Mouse (Mus musculus) layer of hippocampus, adult 18-20 months (tissue): ENCODE measurements around the gene Arhgap10. TPM values are rescaled to one million over a fixed set of nuclear protein-coding genes. Genes with fewer than 3 reads are reported as not detected.
A peak's percentile ranks its signal among the peaks of the same experiment; 100 is the strongest.

ENCODE experiments used
- DNase-seq, 2 experiments: peaks; one replicate each; pipeline ENCODE4 v3.0.0; 2022; ENCODE audit warnings: low spot score in 2 of 2
- total RNA-seq, 2 experiments: library from RNA; stranded (reverse); gene quantifications; 2 replicates each; pipeline ENCODE4 v1.2.3; 2021

The Arhgap10 gene
- total RNA-seq, 2 experiments from 2014 or later, result 11.0 to 11.3 TPM

DNA sequence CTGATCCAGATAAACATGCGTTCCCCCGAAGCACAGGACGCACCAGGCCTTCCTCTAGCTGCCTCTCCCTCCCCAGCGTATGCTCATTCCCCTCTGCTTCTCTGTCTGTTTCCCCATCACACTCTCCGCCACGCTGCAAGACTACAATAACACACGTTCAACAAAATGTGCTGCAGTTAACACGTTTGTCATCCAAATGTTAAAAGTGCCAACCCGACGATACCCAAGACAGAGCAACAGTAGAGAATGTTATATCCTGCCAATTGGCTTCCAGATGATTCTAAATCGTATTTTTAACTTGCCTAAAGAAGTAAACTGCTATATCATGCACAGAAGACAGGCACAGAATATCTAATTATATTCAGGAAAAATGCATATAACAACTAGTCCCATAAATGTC, 223.2 kb downstream of the Arhgap10 start:
- peak in 1 of 2 experiments; percentile 34 for DNase-seq

GRCm38 (mm10) chr8:77292649-77293048, 225.1 kb downstream of the Arhgap10 start:
- peak in 1 of 2 experiments; percentile 51 for DNase-seq

DNA sequence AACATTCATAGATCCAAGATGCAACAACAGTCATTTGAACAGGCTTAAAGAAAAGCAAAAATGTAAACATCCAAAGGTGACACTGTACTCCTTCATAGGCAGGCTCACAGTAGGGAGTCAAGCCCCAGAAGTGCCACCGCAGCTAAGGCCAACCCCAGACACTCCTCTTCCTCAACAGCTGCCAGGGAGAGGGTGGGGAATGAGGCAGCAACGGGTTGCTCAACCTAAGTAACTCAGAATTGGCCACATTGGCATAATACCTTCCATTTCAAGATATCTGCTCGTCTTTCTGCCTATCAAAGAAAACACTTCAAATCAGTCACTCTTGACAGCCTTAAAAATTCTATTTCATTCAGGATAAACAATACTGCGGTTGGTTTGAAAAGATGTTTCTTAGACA, 225.6 kb downstream of the Arhgap10 start:
- no peak for DNase-seq

DNA sequence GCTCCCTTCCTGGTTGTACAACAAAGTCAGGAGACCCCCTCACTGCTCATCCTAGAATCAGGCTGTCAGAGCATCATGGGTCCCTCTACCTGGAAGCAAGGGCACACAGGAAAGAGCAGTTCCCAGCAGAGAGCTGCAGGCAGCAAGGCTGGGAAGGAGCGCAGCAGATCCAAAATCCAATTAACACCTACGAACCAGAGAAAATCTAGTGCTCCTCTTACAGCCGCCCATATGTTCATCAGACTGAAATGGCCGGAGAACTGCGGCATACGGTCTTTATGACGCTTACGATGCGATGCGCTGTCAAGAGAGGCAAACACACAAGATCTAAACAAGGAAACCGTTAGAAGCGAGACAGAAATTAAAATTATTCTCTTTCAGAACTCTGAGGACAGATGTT, 229.3 kb downstream of the Arhgap10 start:
- no peak for DNase-seq

DNA sequence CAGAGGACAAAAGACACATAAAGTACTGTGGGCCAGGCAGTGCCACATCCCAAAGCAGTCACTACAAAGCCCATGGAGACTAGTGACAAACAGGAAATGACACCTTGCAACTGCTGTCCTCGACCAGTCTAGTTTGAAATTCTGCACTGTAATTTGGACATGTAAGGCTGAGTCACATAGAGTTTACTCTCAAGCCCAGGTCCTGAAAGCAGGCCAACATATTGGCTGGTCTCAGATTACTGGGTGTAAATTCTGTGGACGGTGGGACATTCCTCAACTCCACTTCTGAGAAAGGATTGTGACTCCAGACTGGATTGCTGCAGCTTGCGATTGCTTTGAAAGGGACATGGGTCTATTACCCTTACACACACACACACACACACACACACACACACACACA, 229.7 kb downstream of the Arhgap10 start:
- DNase-seq, result no peak

DNA sequence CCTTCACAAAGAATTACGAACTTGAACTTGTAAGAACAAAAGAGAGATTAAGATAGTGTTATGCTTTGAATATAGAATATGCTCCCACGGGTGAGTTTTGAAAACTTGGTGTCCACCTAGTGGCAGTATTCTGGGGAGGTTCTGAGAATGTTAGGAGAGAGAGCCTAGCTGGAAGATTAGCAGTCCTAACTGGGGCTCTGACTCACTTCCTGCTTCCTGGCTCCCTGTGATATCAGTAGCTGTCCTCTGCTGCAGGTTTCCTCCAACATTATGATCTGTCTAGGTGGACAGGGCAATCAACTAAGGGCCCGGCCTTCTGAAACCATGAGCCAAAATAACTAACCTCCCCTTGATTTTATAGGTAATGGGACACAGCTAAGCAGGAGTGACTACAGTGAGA, 233.3 kb downstream of the Arhgap10 start:
- no peak for DNase-seq

DNA sequence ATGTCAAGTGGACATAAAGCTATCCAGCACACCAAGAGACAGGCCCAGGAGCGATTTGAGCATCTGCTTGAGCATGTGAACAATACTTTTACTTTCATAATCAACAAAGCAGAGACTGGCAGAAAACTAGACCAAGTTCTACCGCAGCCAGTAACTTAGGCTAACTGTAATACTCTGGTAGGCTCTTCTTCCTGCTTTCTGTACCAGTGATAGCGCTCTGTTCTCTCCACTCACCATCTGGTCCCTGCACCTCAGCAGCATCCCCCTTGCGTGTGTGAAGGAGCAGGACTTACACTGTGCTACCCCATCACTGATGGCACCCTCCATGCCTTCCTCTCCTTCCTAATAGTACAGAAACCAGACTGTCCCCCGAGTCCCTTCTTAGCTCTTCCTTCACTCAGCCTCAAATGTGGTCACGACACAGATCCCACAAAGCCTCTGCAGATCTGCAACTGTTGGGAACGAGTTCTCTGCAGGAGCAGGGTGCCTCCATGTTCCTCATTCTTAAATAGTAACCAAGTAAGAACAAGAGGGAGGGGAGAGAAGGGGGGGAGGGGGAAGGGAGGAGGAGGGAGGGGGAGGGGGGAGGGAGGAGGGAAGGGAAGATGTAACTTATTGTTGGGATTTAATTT, 235.0 kb downstream of the Arhgap10 start:
- no peak for DNase-seq

GRCm38 (mm10) chr8:77279977-77280376, 237.8 kb downstream of the Arhgap10 start:
- DNase-seq, result no peak

- DNase-seq, result no peak
These were observed 239.5 kb downstream of the Arhgap10 start for GRCm38 (mm10) chr8:77278246-77278645.

DNA sequence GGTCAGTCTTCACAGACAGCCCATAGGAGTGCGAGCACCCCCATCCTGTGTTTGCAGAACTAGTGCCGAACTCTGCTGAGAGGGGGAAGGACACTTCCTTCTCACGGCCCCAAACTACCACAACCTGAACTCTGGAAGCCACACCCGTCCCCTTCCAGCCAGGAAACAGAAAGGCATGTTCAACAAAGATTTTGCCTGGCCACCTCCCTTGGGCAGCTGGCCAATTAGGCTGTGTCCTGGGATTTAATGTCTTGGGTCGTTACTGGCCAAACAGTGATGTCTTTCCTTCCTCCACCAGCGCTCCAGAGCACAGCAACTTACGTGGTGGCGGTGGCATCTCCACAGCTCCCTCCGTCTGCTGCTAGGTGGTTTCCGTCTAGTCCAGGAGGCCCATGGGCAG, 240.9 kb downstream of the Arhgap10 start:
- DNase-seq, result no peak

GRCm38 (mm10) chr8:77275571-77275970, 242.2 kb downstream of the Arhgap10 start:
- no peak for DNase-seq

DNA sequence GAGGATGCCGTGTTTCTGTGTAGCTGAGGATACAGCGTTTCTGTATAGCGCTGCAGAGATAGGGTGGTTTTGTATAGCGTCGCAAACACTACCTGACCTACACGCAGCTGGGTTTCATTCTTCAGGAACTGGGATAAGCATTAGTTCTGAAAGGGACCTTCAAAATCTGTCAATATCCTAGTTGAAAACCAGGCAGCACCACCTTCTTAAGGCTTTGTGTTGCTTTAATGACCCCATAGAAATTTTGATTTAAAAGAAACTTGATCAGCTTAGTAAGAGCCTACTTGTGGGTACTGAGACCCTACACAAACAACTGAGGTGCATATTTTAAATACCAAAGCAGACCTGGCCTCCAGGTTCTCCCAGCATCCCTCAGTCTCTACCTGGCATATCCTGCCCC, 245.6 kb downstream of the Arhgap10 start:
- no peak for DNase-seq

GRCm38 (mm10) chr8:77267941-77268405, 249.8 kb downstream of the Arhgap10 start:
- no peak for DNase-seq

GRCm38 (mm10) chr8:77262216-77263009, 255.3 kb downstream of the Arhgap10 start:
- no peak for DNase-seq

DNA sequence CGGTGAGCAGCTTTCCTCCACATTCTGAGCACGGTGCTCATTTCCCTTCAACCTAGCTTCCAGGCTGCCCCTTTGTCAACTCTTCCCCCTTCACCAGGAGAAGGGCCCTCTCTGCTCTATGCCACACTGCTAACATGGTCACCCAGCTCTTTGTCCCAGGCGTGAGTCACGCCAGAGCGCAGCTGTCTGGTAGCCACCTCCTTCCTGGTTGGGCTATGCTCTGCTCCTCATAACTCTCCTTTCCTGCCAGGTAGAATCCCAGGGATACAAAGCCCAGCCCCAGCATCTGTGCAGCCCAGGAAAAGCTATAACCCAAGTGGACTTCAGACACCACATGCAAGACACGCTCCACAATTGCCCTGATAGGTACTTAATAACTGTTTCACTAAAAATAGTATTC, 256.5 kb downstream of the Arhgap10 start:
- DNase-seq, result no peak

GRCm38 (mm10) chr8:77257085-77257451, 260.7 kb downstream of the Arhgap10 start:
- DNase-seq, result peak in 1 of 2 experiments; percentile 52

- DNase-seq, result peak; percentile 78 to 87
These were observed 261.2 kb downstream of the Arhgap10 start for GRCm38 (mm10) chr8:77256450-77257084.

- DNase-seq, result no peak
These were observed 263.3 kb downstream of the Arhgap10 start for GRCm38 (mm10) chr8:77254466-77254865.

- DNase-seq, result no peak
These were observed 266.6 kb downstream of the Arhgap10 start for GRCm38 (mm10) chr8:77251134-77251533.

GRCm38 (mm10) chr8:77250094-77250493, 267.7 kb downstream of the Arhgap10 start:
- no peak for DNase-seq

- no peak for DNase-seq
These were observed 276.4 kb downstream of the Arhgap10 start for GRCm38 (mm10) chr8:77241381-77241780.

DNA sequence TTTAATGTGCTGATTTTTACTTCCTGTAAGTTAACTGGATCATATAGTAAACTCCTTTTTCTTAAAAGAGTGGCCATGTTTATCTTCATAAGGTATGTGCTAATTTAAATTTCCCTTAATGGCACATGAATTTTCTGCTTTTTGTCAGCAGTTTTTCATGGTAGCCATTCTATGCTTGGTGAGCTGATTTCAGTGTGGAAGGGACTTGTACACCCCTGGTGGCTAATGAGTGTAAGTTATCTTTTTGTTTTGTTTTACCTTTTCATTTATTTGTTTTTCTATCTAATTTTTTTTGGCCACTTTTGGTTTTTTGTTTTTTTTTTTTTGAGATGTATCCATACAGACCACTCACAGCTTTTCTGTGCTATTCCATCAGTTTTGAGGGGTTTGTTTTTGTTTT, 278.3 kb downstream of the Arhgap10 start:
- no peak for DNase-seq
